In the genomic region with DNA sequence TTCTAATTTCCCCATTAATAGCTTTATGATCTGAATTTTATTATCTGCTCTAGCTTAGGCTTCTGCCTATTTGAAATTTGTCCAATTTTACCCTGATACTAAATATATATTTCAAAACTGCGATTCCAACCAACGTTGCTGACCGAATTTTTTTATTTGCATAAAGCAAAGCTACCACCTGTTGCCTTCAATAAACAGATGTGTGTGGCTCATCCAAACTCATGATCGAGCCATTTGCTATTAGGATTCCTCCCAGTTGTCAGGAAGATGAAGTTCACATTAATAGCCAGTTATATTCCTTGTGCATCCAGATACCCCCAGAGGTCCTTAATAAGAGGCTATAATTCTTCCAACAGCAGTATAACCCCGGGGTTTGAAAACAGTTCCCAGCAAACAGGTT, we compare ENCODE assay signal across 35 mouse cellular contexts.
"Had no signal": no experiment of that assay in that cellular context is flagged by ENCODE, and none has a peak within 500 bp of the region (broad histone marks: within the 10 kb centered on the region; RNA-seq: fewer than 3 reads in every experiment).

No protein-coding gene starts in this region.

- H3K4me3 ChIP-seq: heart, embryonic 12.5 days; heart, embryonic 13.5 days; heart, embryonic 15.5 days; hindbrain, embryonic 10.5 days; hindbrain, embryonic 12.5 days; hindbrain, embryonic 13.5 days; hindbrain, embryonic 15.5 days; intestine, embryonic 15.5 days; kidney, embryonic 15.5 days; layer of hippocampus, adult 2 months; left cerebral cortex, adult 2 months had no signal

- H3K27ac ChIP-seq: heart, embryonic 13.5 days; heart, embryonic 15.5 days; hindbrain, embryonic 10.5 days; hindbrain, embryonic 12.5 days; hindbrain, embryonic 13.5 days; hindbrain, embryonic 14.5 days; hindbrain, embryonic 15.5 days; hindbrain, postnatal 0 days; intestine, embryonic 15.5 days; kidney, embryonic 15.5 days; kidney, postnatal 0 days; layer of hippocampus, adult 2 months; left cerebral cortex, adult 2 months had no signal

- H3K9me3 ChIP-seq: heart, embryonic 12.5 days; heart, embryonic 13.5 days; heart, embryonic 15.5 days; hindbrain, embryonic 10.5 days; hindbrain, embryonic 12.5 days; hindbrain, embryonic 13.5 days; hindbrain, embryonic 15.5 days; intestine, embryonic 15.5 days; kidney, embryonic 15.5 days had no signal

- H3K4me1 ChIP-seq: heart, embryonic 15.5 days; hindbrain, embryonic 12.5 days; hindbrain, embryonic 13.5 days; hindbrain, embryonic 15.5 days; intestine, embryonic 15.5 days; kidney, embryonic 15.5 days had no signal

- H3K9ac ChIP-seq: heart, embryonic 12.5 days; heart, embryonic 13.5 days; heart, embryonic 15.5 days; hindbrain, embryonic 12.5 days; hindbrain, embryonic 13.5 days; hindbrain, embryonic 14.5 days; hindbrain, embryonic 15.5 days; intestine, embryonic 15.5 days; kidney, embryonic 15.5 days had no signal

- H3K4me2 ChIP-seq: heart, embryonic 11.5 days; heart, embryonic 12.5 days; heart, embryonic 13.5 days; heart, embryonic 15.5 days; hindbrain, embryonic 12.5 days; hindbrain, embryonic 13.5 days; hindbrain, embryonic 14.5 days; hindbrain, embryonic 15.5 days; intestine, embryonic 15.5 days; kidney, embryonic 15.5 days had no signal

- H3K27me3 ChIP-seq: heart, embryonic 12.5 days; heart, embryonic 13.5 days; heart, embryonic 15.5 days; hindbrain, embryonic 12.5 days; hindbrain, embryonic 13.5 days; hindbrain, embryonic 15.5 days; intestine, embryonic 15.5 days; kidney, embryonic 15.5 days had no signal

- DNase-seq: heart, postnatal 10 days; heart, postnatal 14 days; heart, postnatal 36 days; heart, postnatal 4 days; kidney, adult 11 months; kidney, adult 18-20 months; kidney, adult 2 months; kidney, adult 8-10 months; kidney, adult 9 months; kidney, postnatal 10 days; kidney, postnatal 14 days; kidney, postnatal 25 days; kidney, postnatal 36 days; kidney, postnatal 4 days; layer of hippocampus, adult 9-11 months; layer of hippocampus, postnatal 36 days had no signal

- ATAC-seq: hindbrain, embryonic 16.5 days; hindbrain, postnatal 0 days; inflammation-experienced regulatory T-cells, adult 6 months; intestine, embryonic 15.5 days; intestine, embryonic 16.5 days; intestine, postnatal 0 days had no signal

- H3K36me3 ChIP-seq: heart, embryonic 12.5 days; heart, embryonic 13.5 days; heart, embryonic 15.5 days; hindbrain, embryonic 10.5 days; hindbrain, embryonic 12.5 days; hindbrain, embryonic 13.5 days; hindbrain, embryonic 15.5 days; intestine, embryonic 15.5 days; kidney, embryonic 15.5 days had no signal
